Mouse (Mus musculus): Measurements from ENCODE around the gene Otud3.
A peak's percentile ranks its signal among the peaks of the same experiment; 100 is the strongest.
"Not testable (repeated sequence)": the region's sequence is repeated elsewhere in the genome, so short reads cannot be mapped to it uniquely, and the experiment has no call there.

Gene Otud3

DNA sequence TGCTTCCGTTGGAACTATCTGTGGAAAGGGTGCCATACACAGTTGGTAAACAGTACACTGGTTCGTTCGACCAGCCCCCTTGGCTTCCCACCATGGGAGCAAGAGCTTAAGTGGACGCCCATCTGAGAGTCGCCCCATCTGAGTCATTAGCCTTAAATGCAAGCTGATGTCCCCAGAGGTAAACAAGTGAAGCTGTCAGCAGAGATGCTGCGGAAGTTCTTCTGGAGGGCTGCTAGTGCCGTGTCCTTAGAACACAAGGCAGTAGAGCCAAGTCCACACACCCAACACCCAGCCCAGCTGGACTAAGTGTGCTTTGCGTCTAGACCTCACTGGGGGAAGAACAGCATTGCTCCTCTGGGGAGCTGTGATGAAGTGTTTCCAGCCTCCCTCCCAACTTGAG is 24.1 kb downstream of the Otud3 start:
- no peak for DNase-seq (ENCODE audit: low spot score)

- DNase-seq (ENCODE audit: low spot score): no peak
Measured at GRCm38 (mm10) chr4:138889165-138889564, 24.6 kb downstream of the Otud3 start.

- DNase-seq (ENCODE audit: low spot score): peak; percentile 89
Measured at GRCm38 (mm10) chr4:138884261-138884660, 29.5 kb downstream of the Otud3 start.

GRCm38 (mm10) chr4:138882179-138882578 is 31.6 kb downstream of the Otud3 start:
- DNase-seq (ENCODE audit: low spot score): no peak

DNA sequence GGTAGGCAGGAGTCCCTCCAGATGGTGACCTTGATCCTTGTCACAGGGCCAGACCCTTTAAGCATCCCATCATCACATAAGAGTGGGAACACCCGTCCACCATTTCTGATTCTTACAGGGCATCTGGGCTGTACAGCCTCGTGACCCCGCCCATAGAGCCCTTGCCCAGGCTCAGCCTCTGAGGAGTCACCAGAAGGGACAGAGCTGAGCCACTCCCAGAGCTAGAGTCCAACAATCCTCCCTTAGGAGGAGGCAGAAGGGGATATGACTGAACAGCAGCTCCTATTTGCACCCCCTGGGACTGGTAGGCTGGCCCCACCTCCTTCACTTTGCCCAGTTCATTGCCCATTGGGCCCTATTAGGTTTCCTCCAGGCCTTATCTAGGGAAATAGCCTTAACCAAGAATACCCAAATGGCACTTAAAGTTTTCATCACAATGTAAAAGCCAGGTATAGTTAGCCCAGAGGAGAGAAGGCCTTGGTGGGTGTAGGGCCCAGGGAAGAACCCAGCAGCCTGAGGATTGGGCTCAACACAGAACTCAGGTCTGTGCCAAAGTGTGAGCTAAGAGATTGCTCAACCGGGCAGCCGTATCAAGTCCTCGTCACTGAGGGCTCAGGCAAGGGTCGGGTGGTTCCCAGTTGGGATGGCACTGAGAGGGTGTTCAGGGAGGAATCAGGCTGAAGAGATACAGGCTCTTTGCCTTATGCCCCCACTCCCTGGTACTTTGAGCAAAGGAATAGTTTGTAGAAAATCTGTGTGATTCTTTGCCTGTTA is 32.7 kb downstream of the Otud3 start:
- DNase-seq (ENCODE audit: low spot score): peak; percentile 49

DNA sequence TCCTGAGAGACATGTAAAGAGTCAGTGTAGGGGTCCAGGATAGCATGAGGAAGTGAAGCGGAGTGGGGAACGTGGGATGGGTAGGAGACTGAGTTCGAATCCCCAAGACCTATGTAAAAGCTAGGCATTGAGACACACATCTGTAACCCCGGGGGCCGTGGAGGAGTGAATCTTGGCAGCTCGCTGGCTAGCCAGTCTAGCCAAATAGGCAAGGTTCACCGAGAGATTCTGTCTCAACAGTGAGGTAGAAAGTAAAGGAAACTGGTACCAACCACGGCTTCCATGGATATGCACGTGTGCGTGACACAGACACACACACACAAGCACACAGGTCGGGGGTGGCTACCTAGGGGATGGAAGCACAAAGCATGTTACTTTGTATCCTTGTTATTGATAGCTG is 33.9 kb downstream of the Otud3 start:
- no peak for DNase-seq (ENCODE audit: low spot score)

DNA sequence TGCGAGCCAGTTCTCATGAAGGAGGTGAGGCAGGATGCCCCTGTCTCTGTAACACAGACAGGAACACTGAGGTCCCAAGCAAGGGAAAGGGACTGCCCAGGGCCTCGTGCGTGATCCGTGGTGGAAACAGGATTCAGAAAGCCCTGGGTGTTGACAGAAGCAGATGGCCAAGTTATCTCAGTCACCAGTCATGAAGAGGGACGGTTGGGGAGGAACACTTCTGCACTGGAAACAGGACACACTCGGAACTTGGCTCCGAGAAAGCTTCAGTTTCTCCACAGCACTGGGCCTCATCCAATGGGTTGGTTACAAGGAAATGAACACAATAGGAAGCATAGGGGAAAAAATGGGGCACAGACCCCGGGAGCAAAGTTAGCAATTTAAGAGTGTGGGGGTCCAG is 35.0 kb downstream of the Otud3 start:
- no peak for DNase-seq (ENCODE audit: low spot score)

GRCm38 (mm10) chr4:138877731-138878130 is 36.0 kb downstream of the Otud3 start, which contains the start of gene Pla2g2e:
Gene Pla2g2e, plus strand, starts transcription at chr4:138877942.
- DNase-seq (ENCODE audit: low spot score): peak; percentile 76

GRCm38 (mm10) chr4:138875986-138876385 is 37.8 kb downstream of the Otud3 start:
- DNase-seq (ENCODE audit: low spot score): no peak

- DNase-seq (ENCODE audit: low spot score): not testable (repeated sequence)
Measured at GRCm38 (mm10) chr4:138875275-138875674, 38.5 kb downstream of the Otud3 start.

DNA sequence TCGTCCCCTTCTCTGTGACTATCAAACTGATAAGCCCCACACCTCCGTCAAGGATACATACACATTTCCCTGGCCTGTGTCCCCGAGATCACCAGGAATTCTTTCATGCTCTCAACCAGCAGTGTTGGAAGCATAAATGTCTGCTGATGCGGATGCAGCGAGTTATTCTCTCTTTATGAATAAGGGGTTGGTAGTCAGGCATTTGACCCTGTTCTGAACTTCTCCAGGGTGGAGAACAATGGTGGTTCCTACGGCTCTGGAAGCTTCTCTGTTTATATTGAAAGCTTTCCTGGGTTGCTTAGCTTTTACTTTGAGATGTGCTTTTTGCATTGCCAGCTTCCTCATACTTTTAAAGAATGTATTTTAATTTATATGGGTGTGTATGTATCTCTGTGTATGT is 39.9 kb downstream of the Otud3 start, which contains the start of gene Gm13030:
TSS of gene Gm13030 (minus strand) at position 101 of the 400 bp plus-strand sequence.
- DNase-seq (ENCODE audit: low spot score): no peak

DNA sequence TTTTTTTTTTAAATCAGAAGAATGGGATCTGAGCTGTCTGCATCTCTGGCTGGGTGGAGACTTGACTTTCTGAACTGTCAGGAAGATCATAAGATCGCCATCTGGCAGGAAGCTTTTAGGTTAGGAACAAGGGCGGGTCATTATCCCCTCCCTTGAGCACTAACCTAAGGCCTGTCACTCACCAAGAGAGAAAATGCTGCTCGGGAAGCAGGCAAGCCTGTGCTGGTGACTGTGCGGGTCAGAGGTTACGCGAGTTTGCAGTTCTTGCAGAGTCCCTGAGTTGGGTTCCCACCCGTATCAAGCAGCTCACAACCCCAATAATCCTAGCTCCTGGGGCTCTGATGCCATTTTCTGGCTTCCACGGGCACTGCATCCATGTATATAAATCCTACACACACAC is 45.1 kb downstream of the Otud3 start:
- DNase-seq (ENCODE audit: low spot score): no peak

DNA sequence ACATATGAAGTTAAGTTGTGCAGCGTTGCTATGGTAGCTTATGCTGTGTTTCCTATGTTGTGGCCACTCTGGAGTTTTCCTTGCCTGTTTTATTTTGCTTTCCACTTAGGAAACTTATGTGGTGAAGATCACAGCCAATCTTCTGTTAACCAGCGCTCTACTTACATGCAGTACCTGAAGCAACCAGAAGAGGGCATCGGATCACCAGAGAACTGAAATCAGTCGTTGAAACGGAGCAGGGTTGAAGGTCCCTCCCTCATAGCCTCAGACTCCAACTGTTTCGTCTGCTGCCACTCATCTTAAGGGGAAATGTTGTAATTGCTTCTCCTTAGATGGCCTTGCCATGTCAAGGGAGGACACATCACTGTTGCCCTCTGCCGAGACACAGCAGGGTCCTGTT is 47.3 kb downstream of the Otud3 start:
- DNase-seq (ENCODE audit: low spot score): peak; percentile 86

DNA sequence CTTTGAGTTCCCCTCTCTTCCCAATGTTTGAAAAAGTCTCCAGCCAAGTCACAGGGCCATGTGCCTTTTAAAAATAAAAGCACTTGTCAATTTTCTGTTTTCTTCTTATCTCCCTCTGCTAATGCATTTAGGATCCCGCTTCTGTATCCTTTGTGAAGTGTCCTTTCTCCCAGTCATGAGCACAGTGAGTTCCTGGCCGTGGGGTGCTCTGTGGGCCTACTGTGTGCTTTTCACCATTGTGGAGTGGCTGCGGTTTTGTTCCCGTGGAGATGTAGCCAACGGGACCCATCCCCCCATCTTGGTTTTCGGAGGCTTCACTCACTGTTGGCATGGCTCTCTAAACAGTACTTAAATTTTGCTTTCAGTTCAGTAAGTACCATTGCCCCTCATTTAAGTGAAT is 47.8 kb downstream of the Otud3 start:
- DNase-seq (ENCODE audit: low spot score): no peak

DNA sequence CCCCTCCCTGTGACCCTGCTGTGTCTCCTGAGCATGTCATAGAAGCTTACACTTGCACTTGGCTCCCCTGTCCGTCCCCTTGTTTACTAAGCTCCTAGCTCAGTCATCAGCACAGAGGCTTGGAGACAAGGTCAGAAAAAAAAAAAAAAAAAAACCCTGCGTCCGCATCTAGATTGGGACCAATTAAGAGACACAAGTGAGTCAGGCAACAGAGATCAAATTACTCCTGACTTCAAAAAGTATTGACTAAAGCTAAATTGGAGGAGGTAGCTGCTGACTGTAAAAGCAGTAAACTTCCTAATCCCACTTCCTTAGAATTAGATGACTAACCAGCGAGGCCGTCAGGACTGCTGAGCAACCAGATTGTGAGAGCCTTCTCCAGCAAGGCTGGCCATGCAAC is 48.7 kb downstream of the Otud3 start:
- peak; percentile 54 for DNase-seq (ENCODE audit: low spot score)

DNA sequence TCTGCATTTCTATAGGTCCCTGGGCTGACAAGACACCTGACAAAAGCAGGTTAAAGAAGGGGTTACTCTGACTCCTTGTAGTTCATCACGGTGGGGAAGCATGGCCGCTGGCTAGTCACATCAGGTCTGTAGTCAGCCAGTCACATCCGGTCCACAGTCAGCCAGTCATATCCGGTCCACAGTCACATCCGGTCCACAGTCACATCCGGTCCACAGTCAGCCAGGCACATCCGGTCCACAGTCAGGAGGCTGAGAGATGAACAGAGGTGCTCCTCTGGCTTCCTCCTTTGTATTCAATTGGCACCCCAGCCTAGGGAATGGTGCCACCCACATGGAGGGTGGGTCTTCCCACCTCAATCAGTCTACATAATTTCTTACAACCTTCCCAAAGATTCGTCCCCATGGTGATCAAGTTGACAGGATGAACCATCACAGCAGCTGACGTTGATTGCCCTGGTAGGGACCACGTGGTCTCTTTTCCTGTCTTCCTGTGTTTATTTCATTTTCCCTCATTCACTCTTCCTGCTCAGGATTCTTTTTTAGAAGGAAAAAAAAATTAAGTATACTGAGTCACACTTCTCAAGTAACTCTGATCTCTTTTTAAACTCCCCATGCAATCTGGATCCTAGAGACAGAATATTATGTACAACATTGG is 50.3 kb downstream of the Otud3 start, which contains the start of gene Pla2g5:
TSS of gene Pla2g5 (minus strand) at position 139 of the 655 bp plus-strand sequence.
- DNase-seq (ENCODE audit: low spot score): no peak

DNA sequence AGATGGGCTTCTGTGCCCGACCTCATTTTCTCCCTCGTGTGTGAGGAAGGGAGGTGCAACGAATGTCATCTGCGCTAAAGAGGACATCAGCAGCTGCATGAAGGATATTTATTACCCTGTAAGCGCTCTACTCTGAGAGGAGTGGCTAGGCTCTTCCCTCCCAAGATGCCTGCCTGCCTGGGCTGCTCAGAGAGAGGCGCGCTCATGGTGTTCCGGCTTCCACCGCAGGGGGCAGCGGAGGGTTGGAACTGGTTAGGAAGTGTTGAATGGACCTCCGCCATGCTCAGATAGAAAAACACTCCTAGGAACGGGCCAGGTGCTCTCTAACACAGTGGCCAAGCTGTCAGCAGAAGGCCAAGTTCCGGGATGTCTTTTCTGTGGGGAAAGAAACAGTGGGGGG is 54.0 kb downstream of the Otud3 start:
- no peak for DNase-seq (ENCODE audit: low spot score)

DNA sequence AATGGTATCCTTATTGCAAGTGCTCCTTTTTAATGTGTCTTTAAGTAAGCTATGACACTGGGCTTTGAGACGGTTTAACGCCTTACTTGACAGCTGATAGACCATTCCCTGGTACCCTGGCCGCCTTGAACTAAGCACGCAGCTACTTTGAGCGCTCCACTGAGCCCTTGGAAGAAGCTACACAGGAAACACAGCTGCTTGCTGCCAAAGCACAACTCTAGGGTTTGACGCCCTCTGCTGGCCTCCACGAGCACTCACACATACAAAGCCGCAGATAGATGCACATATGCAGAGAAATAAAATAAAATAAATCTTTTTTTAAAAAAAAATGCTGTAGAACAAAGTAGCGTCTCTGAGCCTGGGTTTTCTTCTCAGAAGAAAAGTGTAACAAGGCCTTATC is 54.5 kb downstream of the Otud3 start:
- no peak for DNase-seq (ENCODE audit: low spot score)

- no peak for DNase-seq (ENCODE audit: low spot score)
Measured at GRCm38 (mm10) chr4:138858446-138858845, 55.3 kb downstream of the Otud3 start.

- DNase-seq (ENCODE audit: low spot score): no peak
Measured at GRCm38 (mm10) chr4:138857576-138857975, 56.2 kb downstream of the Otud3 start.

DNA sequence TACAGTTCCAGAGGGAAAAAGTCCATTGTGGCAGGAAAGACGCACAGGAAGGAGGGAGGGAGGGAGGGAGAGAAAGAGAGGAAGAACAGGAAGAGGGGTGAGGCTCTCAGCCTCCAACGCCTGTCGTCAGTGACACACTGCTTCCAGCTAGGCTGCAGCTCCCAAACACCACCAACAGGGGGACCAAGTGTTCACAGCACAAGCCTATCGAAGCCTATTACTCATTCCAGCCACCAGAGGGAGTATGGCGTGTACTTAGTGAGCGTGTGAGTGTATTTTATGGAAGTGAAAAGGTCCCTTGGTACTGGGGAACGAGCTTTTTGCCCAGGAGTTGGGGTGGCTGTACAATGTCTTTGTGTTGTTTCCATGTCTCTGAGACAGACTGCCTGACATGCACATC is 57.3 kb downstream of the Otud3 start:
- DNase-seq (ENCODE audit: low spot score): peak; percentile 77

DNA sequence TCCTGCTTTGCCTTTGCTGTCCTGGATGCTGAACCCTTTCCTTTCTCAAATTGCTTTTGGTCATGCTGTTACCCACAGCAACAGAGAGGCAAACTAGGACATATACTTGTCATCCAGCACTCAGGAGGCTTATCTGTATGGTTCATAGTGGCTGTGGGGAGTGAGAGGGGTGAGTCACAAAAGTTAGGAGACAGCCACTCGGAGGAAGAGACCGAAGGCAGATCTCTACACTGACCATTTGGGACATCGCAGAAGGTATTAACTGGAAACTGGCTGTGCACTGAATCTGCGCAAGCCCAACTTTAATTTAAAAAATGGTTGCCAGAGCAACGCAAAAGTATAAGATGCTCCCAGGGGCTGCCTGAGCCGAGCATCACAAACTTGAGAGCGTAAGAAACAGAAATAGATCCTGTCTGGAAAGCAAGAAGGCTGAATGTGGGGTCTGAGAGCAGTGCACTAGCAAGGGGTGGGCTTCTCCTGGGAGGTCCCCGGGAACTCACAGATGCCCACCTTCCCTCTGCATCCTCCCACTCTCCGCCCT is 58.6 kb downstream of the Otud3 start:
- no peak for DNase-seq (ENCODE audit: low spot score)

- no peak for DNase-seq (ENCODE audit: low spot score)
Measured at GRCm38 (mm10) chr4:138852961-138853360, 60.8 kb downstream of the Otud3 start.

Data from MN1 (cell line).